Mouse (Mus musculus) limb, embryonic 11.5 days (tissue): ENCODE data around the gene Ank3. TPM values are rescaled to one million over a fixed set of nuclear protein-coding genes. Genes with fewer than 3 reads are reported as not detected.

Experiments
- ATAC-seq: fragments of 200-750 bp; cut with Nextera tagmentation; 2 replicates; pipeline ENCODE4 v1.8.0; 2017; ENCODE audit warnings: low read depth; ENCODE audit not compliant: insufficient number of reproducible peaks, low FRiP score, low TSS enrichment
- DNase-seq: peaks from one replicate; pipeline ENCODE4 v3.0.0-alpha.2; 2015; ENCODE audit warnings: low spot score
- H3K27ac ChIP-seq: fragments of 300-500 bp; sonication (generic); replicated peaks from 2 replicates; pipeline ENCODE4 v1.5.1; 2014; ENCODE audit warnings: low read depth, mild to moderate bottlenecking, low read length
- H3K27me3 ChIP-seq: fragments of 300-500 bp; sonication (generic); 2 replicates; pipeline ENCODE4 v1.6.1; 2014; ENCODE audit warnings: mild to moderate bottlenecking, low read length, mixed read lengths; ENCODE audit not compliant: control insufficient read depth, insufficient read depth
- H3K36me3 ChIP-seq: fragments of 300-500 bp; sonication (generic); 2 replicates; pipeline ENCODE4 v1.6.1; 2014; ENCODE audit warnings: mild to moderate bottlenecking, low read length, moderate library complexity, mixed read lengths; ENCODE audit not compliant: control insufficient read depth, insufficient read depth
- H3K4me1 ChIP-seq: fragments of 300-500 bp; sonication (generic); 2 replicates; pipeline ENCODE4 v1.6.1; 2014; ENCODE audit warnings: low read length, mixed read lengths; ENCODE audit not compliant: control insufficient read depth, insufficient read depth
- H3K4me2 ChIP-seq: fragments of 300-500 bp; sonication (generic); 2 replicates; pipeline ENCODE4 v1.6.1; 2014; ENCODE audit warnings: low read depth, mild to moderate bottlenecking, moderate library complexity; ENCODE audit not compliant: severe bottlenecking
- H3K4me3 ChIP-seq: fragments of 300-500 bp; sonication (generic); 2 replicates; pipeline ENCODE4 v1.5.1; 2014; ENCODE audit warnings: low read depth, low read length
- H3K9ac ChIP-seq: fragments of 300-500 bp; sonication (generic); 2 replicates; pipeline ENCODE4 v1.6.1; 2014; ENCODE audit warnings: mild to moderate bottlenecking, low read length
- H3K9me3 ChIP-seq: fragments of 300-500 bp; sonication (generic); 2 replicates; pipeline ENCODE4 v1.6.1; 2016; ENCODE audit warnings: low read length; ENCODE audit not compliant: control insufficient read depth
- WGBS: fragments of 180-500 bp; shearing (Covaris S2); extraction: QIAGEN DNeasy Blood & Tissue Kit; methylation state at CpG from one replicate; pipeline ENCODE4 v1.1.7; 2014; 5-methylcytosine and 5-hydroxymethylcytosine counted together
- polyA plus RNA-seq: library from polyadenylated mRNA; unstranded; fragments of >200 nt; fragmentation: Nextera tagmentation; extraction: Ambion mirVana; gene quantifications from 2 replicates; pipeline ENCODE4 v1.2.1, GENCODE M21; 2014

Gene Ank3
- polyA plus RNA-seq, 1 experiment from 2014 or later, result 22.3 TPM

GRCm38 (mm10) chr10:69500171-69500860 is 101.7 kb downstream of the Ank3 start:
- peak; percentile 37 for DNase-seq
- Histone ChIP-seq H3K9me3 (no peaks in the 10 kb centered on the region), H3K27ac (no peak overlapping the region), H3K27me3 (no peaks in the 10 kb centered on the region), H3K4me1 (peaks cover 2% of the 10 kb centered on the region; the same call in 1 of the 2 replicates), H3K9ac (no peak overlapping the region), H3K4me2 (no peak overlapping the region), H3K36me3 (no peaks in the 10 kb centered on the region), H3K4me3 (no peak overlapping the region)
- 57% methylated on average over 11 of the region's 11 CpGs for WGBS
- ATAC-seq, result no peak

GRCm38 (mm10) chr10:69503791-69504190 is 105.2 kb downstream of the Ank3 start:
- Histone ChIP-seq H3K9ac (no peak overlapping the region), H3K4me2 (no peak overlapping the region), H3K9me3 (no peaks in the 10 kb centered on the region), H3K4me1 (peaks cover 2% of the 10 kb centered on the region; the same call in 1 of the 2 replicates), H3K4me3 (no peak overlapping the region), H3K27ac (no peak overlapping the region), H3K27me3 (no peaks in the 10 kb centered on the region), H3K36me3 (no peaks in the 10 kb centered on the region)
- ATAC-seq (no peak), DNase-seq (no peak)
- WGBS, result 89% methylated on average over 4 of the region's 4 CpGs

GRCm38 (mm10) chr10:69507719-69508118 is 109.1 kb downstream of the Ank3 start:
- ATAC-seq, result no peak
- no peaks in the 10 kb centered on the region for H3K36me3 ChIP-seq
- H3K27ac ChIP-seq, result no peak overlapping the region
- no peak overlapping the region for H3K4me2 ChIP-seq
- WGBS, result 88% methylated on average over 8 of the region's 8 CpGs
- H3K27me3 ChIP-seq, result no peaks in the 10 kb centered on the region
- no peak for DNase-seq
- no peaks in the 10 kb centered on the region for H3K4me1 ChIP-seq
- no peak overlapping the region for H3K9ac ChIP-seq
- no peaks in the 10 kb centered on the region for H3K9me3 ChIP-seq
- no peak overlapping the region for H3K4me3 ChIP-seq

GRCm38 (mm10) chr10:69510392-69510791 is 111.8 kb downstream of the Ank3 start:
- Histone ChIP-seq H3K27ac (no peak overlapping the region), H3K4me1 (no peaks in the 10 kb centered on the region), H3K9ac (no peak overlapping the region), H3K9me3 (no peaks in the 10 kb centered on the region), H3K4me2 (no peak overlapping the region), H3K27me3 (no peaks in the 10 kb centered on the region), H3K4me3 (no peak overlapping the region), H3K36me3 (no peaks in the 10 kb centered on the region)
- no peak for ATAC-seq
- 81% methylated on average over 8 of the region's 8 CpGs for WGBS
- DNase-seq, result no peak

- Histone ChIP-seq H3K27me3 (no peaks in the 10 kb centered on the region), H3K4me2 (no peak overlapping the region), H3K36me3 (no peaks in the 10 kb centered on the region), H3K9me3 (no peaks in the 10 kb centered on the region), H3K4me3 (no peak overlapping the region), H3K27ac (no peak overlapping the region), H3K4me1 (no peaks in the 10 kb centered on the region), H3K9ac (no peak overlapping the region)
- DNase-seq (no peak), ATAC-seq (no peak)
- whole genome bisulfite sequencing, result 68% methylated on average over 1 of the region's 1 CpGs
These were observed 112.7 kb downstream of the Ank3 start for GRCm38 (mm10) chr10:69511234-69511633.

- H3K4me2 ChIP-seq, result no peak overlapping the region
- no peak overlapping the region for H3K27ac ChIP-seq
- ATAC-seq (no peak), DNase-seq (no peak)
- no peaks in the 10 kb centered on the region for H3K4me1 ChIP-seq
- H3K4me3 ChIP-seq, result no peak overlapping the region
- H3K9me3 ChIP-seq, result no peaks in the 10 kb centered on the region
- H3K27me3 ChIP-seq, result no peaks in the 10 kb centered on the region
- H3K9ac ChIP-seq, result no peak overlapping the region
- no peaks in the 10 kb centered on the region for H3K36me3 ChIP-seq
- 60% methylated on average over 4 of the region's 4 CpGs for WGBS
These were observed 123.4 kb downstream of the Ank3 start for GRCm38 (mm10) chr10:69521977-69522376.

GRCm38 (mm10) chr10:69523202-69523601 is 124.6 kb downstream of the Ank3 start:
- Histone ChIP-seq H3K27me3 (no peaks in the 10 kb centered on the region), H3K9me3 (no peaks in the 10 kb centered on the region), H3K27ac (no peak overlapping the region), H3K9ac (no peak overlapping the region), H3K4me3 (no peak overlapping the region), H3K4me1 (no peaks in the 10 kb centered on the region), H3K36me3 (no peaks in the 10 kb centered on the region), H3K4me2 (no peak overlapping the region)
- DNase-seq, result peak; percentile 49
- no peak for ATAC-seq
- 67% methylated on average over 3 of the region's 3 CpGs for WGBS

- H3K4me2 ChIP-seq, result no peak overlapping the region
- no peaks in the 10 kb centered on the region for H3K27me3 ChIP-seq
- H3K9ac ChIP-seq, result no peak overlapping the region
- DNase-seq (no peak), ATAC-seq (no peak)
- no peak overlapping the region for H3K27ac ChIP-seq
- H3K9me3 ChIP-seq, result no peaks in the 10 kb centered on the region
- no peaks in the 10 kb centered on the region for H3K36me3 ChIP-seq
- no peak overlapping the region for H3K4me3 ChIP-seq
- no peaks in the 10 kb centered on the region; the same call in 1 of the 2 replicates for H3K4me1 ChIP-seq
- WGBS, result 79% methylated on average over 10 of the region's 10 CpGs
These were observed 128.7 kb downstream of the Ank3 start for GRCm38 (mm10) chr10:69527318-69527717.

- ATAC-seq (no peak), DNase-seq (no peak)
- no peak overlapping the region for H3K4me2 ChIP-seq
- no peaks in the 10 kb centered on the region for H3K27me3 ChIP-seq
- H3K27ac ChIP-seq, result no peak overlapping the region
- H3K4me3 ChIP-seq, result no peak overlapping the region
- 64% methylated on average over 4 of the region's 4 CpGs for WGBS
- no peak overlapping the region for H3K9ac ChIP-seq
- H3K36me3 ChIP-seq, result no peaks in the 10 kb centered on the region
- H3K4me1 ChIP-seq, result peaks cover 5% of the 10 kb centered on the region; the same call in 1 of the 2 replicates
- H3K9me3 ChIP-seq, result no peaks in the 10 kb centered on the region
These were observed 130.2 kb downstream of the Ank3 start for GRCm38 (mm10) chr10:69528746-69529145.
